Mouse (Mus musculus) hindbrain, embryonic 12.5 days (tissue): ENCODE results near the gene Kcnj15. TPM values are rescaled to one million over a fixed set of nuclear protein-coding genes. Genes with fewer than 3 reads are reported as not detected.

Experiments used
- ATAC-seq: fragments of 200-750 bp; cut with Nextera tagmentation; 2 replicates; pipeline ENCODE4 v1.8.0; 2017; ENCODE audit warnings: moderate TSS enrichment; ENCODE audit not compliant: low FRiP score
- H3K27ac ChIP-seq: fragments of 300-500 bp; sonication (generic); 2 replicates; pipeline ENCODE4 v1.5.1; 2016; ENCODE audit warnings: mild to moderate bottlenecking
- H3K27me3 ChIP-seq: fragments of 300-500 bp; sonication (generic); 2 replicates; pipeline ENCODE4 v1.6.1; 2016; ENCODE audit warnings: mild to moderate bottlenecking
- H3K36me3 ChIP-seq: fragments of 300-500 bp; sonication (generic); 2 replicates; pipeline ENCODE4 v1.6.1; 2016; ENCODE audit warnings: mild to moderate bottlenecking
- H3K4me1 ChIP-seq: fragments of 300-500 bp; sonication (generic); 2 replicates; pipeline ENCODE4 v1.6.1; 2016
- H3K4me2 ChIP-seq: fragments of 300-500 bp; sonication (generic); replicated peaks from 2 replicates; pipeline ENCODE4 v1.6.1; 2016; ENCODE audit warnings: mild to moderate bottlenecking
- H3K4me3 ChIP-seq: fragments of 300-500 bp; sonication (generic); 2 replicates; pipeline ENCODE4 v1.5.1; 2016; ENCODE audit warnings: mild to moderate bottlenecking
- H3K9ac ChIP-seq: fragments of 300-500 bp; sonication (generic); 2 replicates; pipeline ENCODE4 v1.6.1; 2016; ENCODE audit warnings: mild to moderate bottlenecking, moderate library complexity
- H3K9me3 ChIP-seq: fragments of 300-500 bp; sonication (generic); replicated peaks from 2 replicates; pipeline ENCODE4 v1.6.1; 2016; ENCODE audit warnings: mild to moderate bottlenecking
- WGBS: fragments of 180-500 bp; shearing (Covaris S2); methylation state at CpG from one replicate; pipeline ENCODE4 v1.1.7; 2016; 5-methylcytosine and 5-hydroxymethylcytosine counted together
- polyA plus RNA-seq: library from polyadenylated mRNA; unstranded; fragments of >200 nt; fragmentation: Nextera tagmentation; extraction: Ambion mirVana; gene quantifications from 2 replicates; pipeline ENCODE4 v1.2.1, GENCODE M21; 2016

The Kcnj15 gene
- polyA plus RNA-seq, 1 experiment from 2014 or later = 0.27 TPM

- Histone ChIP-seq H3K9ac (no peak overlapping the region), H3K4me1 (no peaks in the 10 kb centered on the region), H3K36me3 (no peaks in the 10 kb centered on the region), H3K4me2 (no peak overlapping the region), H3K9me3 (no peaks in the 10 kb centered on the region), H3K4me3 (no peak overlapping the region), H3K27ac (no peak overlapping the region), H3K27me3 (peaks cover 7% of the 10 kb centered on the region; the same call in 1 of the 2 replicates)
- ATAC-seq = no peak
- WGBS = 53% methylated on average over 4 of the region's 4 CpGs
Observed at GRCm38 (mm10) chr16:95258100-95258499, 742 bp downstream of the Kcnj15 start.

GRCm38 (mm10) chr16:95259505-95259904, 2.1 kb downstream of the Kcnj15 start:
- Histone ChIP-seq H3K27me3 (peaks cover 7% of the 10 kb centered on the region; the same call in 1 of the 2 replicates), H3K4me3 (no peak overlapping the region), H3K9me3 (no peaks in the 10 kb centered on the region), H3K27ac (no peak overlapping the region), H3K4me1 (no peaks in the 10 kb centered on the region), H3K4me2 (no peak overlapping the region), H3K36me3 (no peaks in the 10 kb centered on the region), H3K9ac (no peak overlapping the region)
- no peak for ATAC-seq
- 48% methylated on average over 4 of the region's 4 CpGs for WGBS

GRCm38 (mm10) chr16:95260693-95261092, 3.3 kb downstream of the Kcnj15 start:
- H3K4me2 ChIP-seq = no peak overlapping the region
- H3K27me3 ChIP-seq = peaks cover 7% of the 10 kb centered on the region; the same call in 1 of the 2 replicates
- no peaks in the 10 kb centered on the region for H3K9me3 ChIP-seq
- no peak overlapping the region for H3K4me3 ChIP-seq
- 76% methylated on average over 5 of the region's 5 CpGs for WGBS
- no peaks in the 10 kb centered on the region for H3K36me3 ChIP-seq
- ATAC-seq = no peak
- no peaks in the 10 kb centered on the region for H3K4me1 ChIP-seq
- H3K9ac ChIP-seq = no peak overlapping the region
- no peak overlapping the region for H3K27ac ChIP-seq

- 74% methylated on average over 4 of the region's 4 CpGs for WGBS
- no peak for ATAC-seq
Observed at GRCm38 (mm10) chr16:95261807-95262206, 4.4 kb downstream of the Kcnj15 start.

GRCm38 (mm10) chr16:95262706-95263363, 5.5 kb downstream of the Kcnj15 start:
- no peak for ATAC-seq
- no peak overlapping the region for H3K27ac ChIP-seq
- no peaks in the 10 kb centered on the region for H3K9me3 ChIP-seq
- no peak overlapping the region for H3K9ac ChIP-seq
- H3K4me1 ChIP-seq = no peaks in the 10 kb centered on the region
- no peak overlapping the region for H3K4me2 ChIP-seq
- WGBS = 73% methylated on average over 15 of the region's 15 CpGs
- no peak overlapping the region for H3K4me3 ChIP-seq
- H3K36me3 ChIP-seq = no peaks in the 10 kb centered on the region
- peaks cover 4% of the 10 kb centered on the region; the same call in 1 of the 2 replicates for H3K27me3 ChIP-seq

More at GRCm38 (mm10) chr16:95261807-95262206, 4.4 kb downstream of the Kcnj15 start:
- no peak overlapping the region for H3K4me3 ChIP-seq
- peaks cover 4% of the 10 kb centered on the region; the same call in 1 of the 2 replicates for H3K27me3 ChIP-seq
- H3K4me2 ChIP-seq = no peak overlapping the region
- no peak overlapping the region for H3K27ac ChIP-seq
- H3K36me3 ChIP-seq = no peaks in the 10 kb centered on the region
- H3K9ac ChIP-seq = no peak overlapping the region
- no peaks in the 10 kb centered on the region for H3K9me3 ChIP-seq
- H3K4me1 ChIP-seq = no peaks in the 10 kb centered on the region

- Histone ChIP-seq H3K9me3 (no peaks in the 10 kb centered on the region), H3K27ac (no peak overlapping the region), H3K9ac (no peak overlapping the region), H3K36me3 (no peaks in the 10 kb centered on the region), H3K27me3 (peaks cover 4% of the 10 kb centered on the region; the same call in 1 of the 2 replicates), H3K4me1 (no peaks in the 10 kb centered on the region), H3K4me2 (no peak overlapping the region), H3K4me3 (no peak overlapping the region)
- 61% methylated on average over 5 of the region's 5 CpGs for WGBS
- no peak for ATAC-seq
Observed at GRCm38 (mm10) chr16:95264324-95264723, 7.0 kb downstream of the Kcnj15 start.

GRCm38 (mm10) chr16:95267481-95268183, 10.3 kb downstream of the Kcnj15 start:
- H3K4me3 ChIP-seq = no peak overlapping the region
- no peaks in the 10 kb centered on the region for H3K4me1 ChIP-seq
- no peak overlapping the region for H3K9ac ChIP-seq
- WGBS = 49% methylated on average over 11 of the region's 11 CpGs
- no peaks in the 10 kb centered on the region for H3K9me3 ChIP-seq
- ATAC-seq = no peak
- no peak overlapping the region for H3K27ac ChIP-seq
- H3K36me3 ChIP-seq = no peaks in the 10 kb centered on the region
- no peaks in the 10 kb centered on the region for H3K27me3 ChIP-seq
- no peak overlapping the region for H3K4me2 ChIP-seq

- Histone ChIP-seq H3K4me3 (no peak overlapping the region), H3K4me1 (no peaks in the 10 kb centered on the region), H3K36me3 (no peaks in the 10 kb centered on the region), H3K27ac (no peak overlapping the region), H3K9ac (no peak overlapping the region), H3K4me2 (no peak overlapping the region), H3K9me3 (no peaks in the 10 kb centered on the region), H3K27me3 (no peaks in the 10 kb centered on the region)
- 74% methylated on average over 6 of the region's 6 CpGs for WGBS
- no peak for ATAC-seq
Observed at GRCm38 (mm10) chr16:95269610-95270009, 12.3 kb downstream of the Kcnj15 start.

GRCm38 (mm10) chr16:95273101-95273500, 15.7 kb downstream of the Kcnj15 start:
- Histone ChIP-seq H3K27me3 (no peaks in the 10 kb centered on the region), H3K4me1 (no peaks in the 10 kb centered on the region), H3K36me3 (no peaks in the 10 kb centered on the region), H3K9me3 (no peaks in the 10 kb centered on the region), H3K27ac (no peak overlapping the region), H3K9ac (no peak overlapping the region), H3K4me3 (no peak overlapping the region), H3K4me2 (no peak overlapping the region)
- 78% methylated on average over 2 of the region's 2 CpGs for WGBS
- ATAC-seq = no peak

- H3K9me3 ChIP-seq = no peaks in the 10 kb centered on the region
- no peaks in the 10 kb centered on the region for H3K36me3 ChIP-seq
- no peaks in the 10 kb centered on the region for H3K27me3 ChIP-seq
- 91% methylated on average over 10 of the region's 10 CpGs for WGBS
- no peak overlapping the region for H3K9ac ChIP-seq
- H3K4me3 ChIP-seq = no peak overlapping the region
- H3K27ac ChIP-seq = no peak overlapping the region
- H3K4me2 ChIP-seq = no peak overlapping the region
- H3K4me1 ChIP-seq = no peaks in the 10 kb centered on the region
- ATAC-seq = no peak
Observed at GRCm38 (mm10) chr16:95275713-95276502, 18.6 kb downstream of the Kcnj15 start.

- H3K4me1 ChIP-seq = no peaks in the 10 kb centered on the region
- H3K4me3 ChIP-seq = no peak overlapping the region
- no peak overlapping the region for H3K4me2 ChIP-seq
- no peak overlapping the region for H3K27ac ChIP-seq
- no peaks in the 10 kb centered on the region for H3K9me3 ChIP-seq
- no peaks in the 10 kb centered on the region for H3K36me3 ChIP-seq
- no peaks in the 10 kb centered on the region for H3K27me3 ChIP-seq
- no peak for ATAC-seq
- 77% methylated on average over 3 of the region's 3 CpGs for WGBS
- H3K9ac ChIP-seq = no peak overlapping the region
Observed at GRCm38 (mm10) chr16:95279015-95279414, 21.7 kb downstream of the Kcnj15 start.

GRCm38 (mm10) chr16:95280338-95280737, 23.0 kb downstream of the Kcnj15 start:
- no peak overlapping the region for H3K27ac ChIP-seq
- H3K4me3 ChIP-seq = no peak overlapping the region
- no peaks in the 10 kb centered on the region for H3K36me3 ChIP-seq
- 0 out of 2 replicates have a peak, but pooled peaks cover 2% of the 10 kb centered on the region for H3K27me3 ChIP-seq
- no peaks in the 10 kb centered on the region for H3K4me1 ChIP-seq
- ATAC-seq = no peak
- H3K9me3 ChIP-seq = no peaks in the 10 kb centered on the region
- no peak overlapping the region for H3K4me2 ChIP-seq
- WGBS = 96% methylated on average over 3 of the region's 3 CpGs
- no peak overlapping the region for H3K9ac ChIP-seq
